Mouse (Mus musculus) layer of hippocampus, adult 18-20 months (tissue): ENCODE measurements around the gene Gm10799. TPM values are rescaled to one million over a fixed set of nuclear protein-coding genes. Genes with fewer than 3 reads are reported as not detected.

Experiments used
- DNase-seq, 2 experiments: peaks; one replicate each; pipeline ENCODE4 v3.0.0; 2022; ENCODE audit warnings: low spot score in 2 of 2
- total RNA-seq, 2 experiments: library from RNA; stranded (reverse); gene quantifications; 2 replicates each; pipeline ENCODE4 v1.2.3; 2021

Gene Gm10799
- total RNA-seq, 2 experiments from 2014 or later: not detected

DNA sequence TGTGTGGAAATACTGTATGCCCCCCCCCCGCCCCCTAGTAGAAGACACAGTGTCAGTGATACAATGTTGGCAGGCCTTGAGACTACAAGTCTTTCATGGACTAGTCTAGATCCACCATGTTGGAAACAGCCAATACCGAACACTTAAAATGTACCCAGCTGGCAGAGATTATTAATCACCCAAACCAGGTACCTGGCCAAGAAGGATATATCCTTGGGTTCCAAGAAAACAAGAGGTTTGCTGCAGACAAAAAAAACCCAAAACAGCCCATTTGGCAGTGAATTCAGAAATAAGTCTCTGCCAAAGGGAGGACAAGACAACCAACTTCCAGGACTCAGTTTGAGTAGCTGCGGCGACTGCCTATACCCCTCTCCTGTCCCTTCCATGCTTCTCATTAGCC is 43.7 kb downstream of the Gm10799 start:
- DNase-seq: no peak

- no peak for DNase-seq
These were observed 45.3 kb downstream of the Gm10799 start for GRCm38 (mm10) chr2:104023096-104023495.

Other genes with a start within 250 kb of the Gm10799 start
- gene Lmo2, start 110.6 kb downstream of the Gm10799 start, total RNA-seq: 10 to 100 TPM; 19.0 to 19.8 TPM
- 10 to 100 TPM; 43.3 to 46.4 TPM for gene Fbxo3, start 40.8 kb downstream of the Gm10799 start, total RNA-seq
- not detected for gene 4931422A03Rik, start 40.2 kb downstream of the Gm10799 start, total RNA-seq
- under 1 TPM; 0.25 to 0.71 TPM for gene Gm10912, start 2.7 kb downstream of the Gm10799 start, total RNA-seq
- 1 to 10 TPM in 1 of 2 experiments, under 1 TPM in 1; 0.66 to 1.4 TPM for gene Cd59b, start 1.3 kb upstream of the Gm10799 start, total RNA-seq
- 1 to 10 TPM; 3.7 to 5.3 TPM for gene Cd59a, start 27.3 kb upstream of the Gm10799 start, total RNA-seq
- under 1 TPM in 1 of 2 experiments, not detected in 1; 0.40 TPM for gene A930018P22Rik, start 54.2 kb upstream of the Gm10799 start, total RNA-seq